ENCODE assay signal across 8 mouse cellular contexts in the genomic region with DNA sequence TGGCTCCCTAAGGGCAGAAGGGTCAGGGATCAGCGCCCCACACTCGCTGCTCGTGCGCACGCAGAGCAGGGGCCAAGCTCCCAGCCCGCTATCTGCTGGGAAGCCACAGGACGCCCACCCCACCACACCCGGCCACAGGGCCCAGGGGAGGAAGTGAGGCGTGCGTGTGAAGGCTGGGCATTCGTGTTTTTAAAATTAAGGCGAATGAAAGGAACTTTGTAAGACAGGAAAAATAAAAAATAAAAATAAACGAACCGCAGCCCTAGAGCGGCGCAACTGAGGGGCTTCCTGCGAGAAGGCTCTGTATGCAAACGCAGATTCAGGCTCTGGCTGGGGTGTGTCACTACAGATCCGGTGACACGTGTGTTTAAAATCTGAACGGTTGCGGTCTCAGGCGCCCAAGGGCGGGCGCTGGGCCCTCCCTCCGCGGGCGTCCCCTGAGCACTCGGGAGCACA. TPM values are rescaled to one million over a fixed set of nuclear protein-coding genes. Genes with fewer than 3 reads are reported as not detected.
DNase-seq lines count a peak whose midpoint lies in the region; ATAC-seq and TF ChIP-seq lines count a peak whose summit lies in the region.

No protein-coding gene starts in this region.

- peak overlapping the region; percentile 73 for H3ac ChIP-seq in C2C12 (ENCODE audit: control insufficient read depth, insufficient read length, low read depth)

- no peak for ATAC-seq in forebrain, embryonic 16.5 days
- ATAC-seq in intestine, embryonic 15.5 days = peak; percentile 29
- ATAC-seq in lung, embryonic 16.5 days (ENCODE audit: low read depth) = no peak

- H3K36me3 ChIP-seq in C2C12 (ENCODE audit: control insufficient read depth, insufficient read depth) = peaks cover 16% of the 10 kb centered on the region
- no peaks in the 10 kb centered on the region for H3K36me3 ChIP-seq in forebrain, embryonic 16.5 days (ENCODE audit: control insufficient read depth, insufficient read depth)
- peaks cover 8% of the 10 kb centered on the region; the same call in 1 of the 2 replicates for H3K36me3 ChIP-seq in intestine, embryonic 15.5 days
- peaks cover 9% of the 10 kb centered on the region for H3K36me3 ChIP-seq in lung, embryonic 16.5 days (ENCODE audit: control insufficient read depth, insufficient read depth, low read length)

- H3K4me1 ChIP-seq in forebrain, embryonic 16.5 days (replicated peaks; ENCODE audit: control insufficient read depth, insufficient read depth, low read length) = peaks cover 35% of the 10 kb centered on the region
- peaks cover 47% of the 10 kb centered on the region for H3K4me1 ChIP-seq in intestine, embryonic 15.5 days (replicated peaks)
- H3K4me1 ChIP-seq in lung, embryonic 16.5 days (replicated peaks; ENCODE audit: control insufficient read depth, insufficient read depth, low read length) = peaks cover 36% of the 10 kb centered on the region

- no peaks in the 10 kb centered on the region for H3K27me3 ChIP-seq in C2C12 (ENCODE audit: control insufficient read depth, insufficient read depth, insufficient read length)
- H3K27me3 ChIP-seq in forebrain, embryonic 16.5 days (replicated peaks; ENCODE audit: control insufficient read depth, insufficient read depth, low read length) = no peaks in the 10 kb centered on the region; the same call in none of the 2 replicates
- H3K27me3 ChIP-seq in intestine, embryonic 15.5 days (replicated peaks) = no peaks in the 10 kb centered on the region
- H3K27me3 ChIP-seq in lung, embryonic 16.5 days (ENCODE audit: control insufficient read depth, insufficient read depth, low read depth, low read length) = no peaks in the 10 kb centered on the region

- H3K9ac ChIP-seq in forebrain, embryonic 16.5 days (replicated peaks; ENCODE audit: low read depth, low read length) = peak overlapping the region; percentile 22; the same call in 1 of the 2 replicates
- H3K9ac ChIP-seq in intestine, embryonic 15.5 days = peak overlapping the region; percentile 42
- peak overlapping the region; percentile 98 for H3K9ac ChIP-seq in lung, embryonic 16.5 days (ENCODE audit: low read length)

- peak overlapping the region; percentile 41 for H3K4me2 ChIP-seq in forebrain, embryonic 16.5 days (ENCODE audit: low read length)
- H3K4me2 ChIP-seq in intestine, embryonic 15.5 days (replicated peaks) = peak overlapping the region; percentile 94
- peak overlapping the region; percentile 65 for H3K4me2 ChIP-seq in lung, embryonic 16.5 days (ENCODE audit: low read depth, low read length)

- no peak overlapping the region for H3K27ac ChIP-seq in forebrain, embryonic 16.5 days (ENCODE audit: low read length)
- peak overlapping the region; percentile 99 for H3K27ac ChIP-seq in intestine, embryonic 15.5 days
- peak overlapping the region; percentile 100 for H3K27ac ChIP-seq in lung, embryonic 16.5 days (ENCODE audit: low read length)

- no peak for TF ChIP-seq CTCF in C2C12 (IDR thresholded peaks at IDR 0.05; ENCODE audit: control insufficient read depth, insufficient read depth, insufficient read length)

- 9% methylated on average over 29 of the region's 29 CpGs for WGBS in forebrain, embryonic 16.5 days
- WGBS in intestine, embryonic 15.5 days = 6% methylated on average over 29 of the region's 29 CpGs
- WGBS in lung, embryonic 16.5 days = 3% methylated on average over 29 of the region's 29 CpGs

- peaks cover 33% of the 10 kb centered on the region for H3K79me2 ChIP-seq in C2C12 (ENCODE audit: control insufficient read depth, insufficient read depth)

- no peaks in the 10 kb centered on the region for H3K9me3 ChIP-seq in forebrain, embryonic 16.5 days (ENCODE audit: control insufficient read depth, low read length)
- H3K9me3 ChIP-seq in intestine, embryonic 15.5 days = no peaks in the 10 kb centered on the region
- no peaks in the 10 kb centered on the region for H3K9me3 ChIP-seq in lung, embryonic 16.5 days (ENCODE audit: control insufficient read depth, low read length)

- H3K79me3 ChIP-seq in C2C12 (ENCODE audit: low read depth) = peaks cover 22% of the 10 kb centered on the region

- peak overlapping the region; percentile 19 for H3K4me3 ChIP-seq in C2C12 (ENCODE audit: insufficient read depth, poor library complexity, severe bottlenecking)
- H3K4me3 ChIP-seq in forebrain, embryonic 16.5 days (replicated peaks; ENCODE audit: low read length) = peak overlapping the region; percentile 18; the same call in 1 of the 2 replicates
- H3K4me3 ChIP-seq in intestine, embryonic 15.5 days (replicated peaks) = peak overlapping the region; percentile 85
- peak overlapping the region; percentile 74 for H3K4me3 ChIP-seq in lung, embryonic 16.5 days (ENCODE audit: low read length)

- DNase-seq in NIH3T3 (ENCODE audit: low read depth) = peak; percentile 27
- peak; percentile 46 to 66 for DNase-seq in spleen, postnatal 10 days (ENCODE audit: low spot score in 2 of 2)
- no peak for DNase-seq in cerebellum, adult 18-20 months
- DNase-seq in right cerebral cortex, postnatal 36 days (ENCODE audit: low spot score in 2 of 2) = no peak

TF ChIP-seq in C2C12, 6 proteins besides CTCF, POLR2A, EP300 and RAD21:
- TF ChIP-seq MAX (IDR thresholded peaks at IDR 0.05) (peak; percentile 55), MYOD1 (IDR thresholded peaks at IDR 0.05; ENCODE audit: control insufficient read depth, insufficient read length, low read depth) (no peak)

RNA-seq across cellular contexts. Expression of a gene that starts 1.4 kb away (rescaled TPM):
- 78.7 TPM for polyA plus RNA-seq in C2C12 (2012; fragmentation: generic; extraction: Trizol)
- polyA plus RNA-seq in forebrain, embryonic 16.5 days (2015; fragmentation: Nextera tagmentation; extraction: Ambion mirVana) = 18.6 and 20.0 TPM in 2 replicates
- 75.4 and 78.7 TPM in 2 replicates for polyA plus RNA-seq in intestine, embryonic 15.5 days (2015; fragmentation: Nextera tagmentation; extraction: Ambion mirVana)
- 90.8 and 93.9 TPM in 2 replicates for polyA plus RNA-seq in lung, embryonic 16.5 days (2015; fragmentation: Nextera tagmentation; extraction: Ambion mirVana)

RNA-seq across cellular contexts. Expression of a gene that starts 14.9 kb away (rescaled TPM):
- 2.2 TPM for polyA plus RNA-seq in C2C12 (2012; fragmentation: generic; extraction: Trizol)
- 1.2 and 1.5 TPM in 2 replicates for polyA plus RNA-seq in forebrain, embryonic 16.5 days (2015; fragmentation: Nextera tagmentation; extraction: Ambion mirVana)
- polyA plus RNA-seq in intestine, embryonic 15.5 days (2015; fragmentation: Nextera tagmentation; extraction: Ambion mirVana) = 6.4 and 6.7 TPM in 2 replicates
- 3.5 and 5.8 TPM in 2 replicates for polyA plus RNA-seq in lung, embryonic 16.5 days (2015; fragmentation: Nextera tagmentation; extraction: Ambion mirVana)

RNA-seq across cellular contexts. Expression of a gene that starts 19.3 kb away (rescaled TPM):
- 0.02 TPM for polyA plus RNA-seq in C2C12 (2012; fragmentation: generic; extraction: Trizol)
- 0.27 and 0.42 TPM in 2 replicates for polyA plus RNA-seq in forebrain, embryonic 16.5 days (2015; fragmentation: Nextera tagmentation; extraction: Ambion mirVana)
- 135 and 146 TPM in 2 replicates for polyA plus RNA-seq in intestine, embryonic 15.5 days (2015; fragmentation: Nextera tagmentation; extraction: Ambion mirVana)
- 0.43 and 0.87 TPM in 2 replicates for polyA plus RNA-seq in lung, embryonic 16.5 days (2015; fragmentation: Nextera tagmentation; extraction: Ambion mirVana)

RNA-seq across cellular contexts. Expression of a gene that starts 28.0 kb away (rescaled TPM):
- not detected for polyA plus RNA-seq in C2C12 (2012; fragmentation: generic; extraction: Trizol)
- 1.0 and 1.2 TPM in 2 replicates for polyA plus RNA-seq in forebrain, embryonic 16.5 days (2015; fragmentation: Nextera tagmentation; extraction: Ambion mirVana)
- polyA plus RNA-seq in intestine, embryonic 15.5 days (2015; fragmentation: Nextera tagmentation; extraction: Ambion mirVana) = 0.39 and 0.53 TPM in 2 replicates
- polyA plus RNA-seq in lung, embryonic 16.5 days (2015; fragmentation: Nextera tagmentation; extraction: Ambion mirVana) = 1.9 and 3.0 TPM in 2 replicates

Comparison
In these comparisons a context has a peak if more than half of its experiments do, and no peak if none do; other contexts are left out.
1. H3K4me3 ChIP-seq: peak in every context shown above with its lines; median percentile 85 in intestine, embryonic 15.5 days; 74 in lung, embryonic 16.5 days; 19 in C2C12; 18 in forebrain, embryonic 16.5 days.
2. DNase-seq: peak in NIH3T3 (single experiment) and spleen, postnatal 10 days (2 of 2); none in cerebellum, adult 18-20 months (0 of 2) and right cerebral cortex, postnatal 36 days (0 of 2).
3. H3K4me2 ChIP-seq: peak in every context shown above with its lines; median percentile 94 in intestine, embryonic 15.5 days; 65 in lung, embryonic 16.5 days; 41 in forebrain, embryonic 16.5 days.
4. H3K9ac ChIP-seq: peak in every context shown above with its lines; median percentile 98 in lung, embryonic 16.5 days; 42 in intestine, embryonic 15.5 days; 22 in forebrain, embryonic 16.5 days.
5. RNA of a gene that starts 19.3 kb away (polyA plus RNA-seq): 135 to 146 TPM in intestine, embryonic 15.5 days; 0.43 to 0.87 TPM in lung, embryonic 16.5 days, 0.27 to 0.42 TPM in forebrain, embryonic 16.5 days and 0.02 TPM in C2C12 (single experiment); every median in the first group is over 10 times any median in the second.